Mouse (Mus musculus): Measurements from ENCODE around the gene Plin4. TPM values are rescaled to one million over a fixed set of nuclear protein-coding genes. Genes with fewer than 3 reads are reported as not detected.

The Plin4 gene
- polyA plus RNA-seq, 1 experiment, result not detected

GRCm38 (mm10) chr17:56131814-56132213, 22.2 kb upstream of the Plin4 start:
- no peaks in the 10 kb centered on the region; the same call in 1 of the 2 replicates for H3K36me3 ChIP-seq (ENCODE audit: control insufficient read depth)
- peaks cover 26% of the 10 kb centered on the region for H3K4me1 ChIP-seq (ENCODE audit: control insufficient read depth)
- H3K4me3 ChIP-seq (replicated peaks), result no peak overlapping the region
- no peaks in the 10 kb centered on the region for H3K27me3 ChIP-seq (ENCODE audit: control insufficient read depth)
- TF ChIP-seq GATA1 (IDR thresholded peaks at IDR 0.05; ENCODE audit: low read length), result no peak
- TF ChIP-seq TAL1 (IDR thresholded peaks at IDR 0.05; ENCODE audit: low read length), result no peak
- no peaks in the 10 kb centered on the region for H3K9me3 ChIP-seq (ENCODE audit: control insufficient read depth, low read length)

- TF ChIP-seq TAL1 (IDR thresholded peaks at IDR 0.05; ENCODE audit: low read length), result no peak
- TF ChIP-seq GATA1 (IDR thresholded peaks at IDR 0.05; ENCODE audit: low read length), result no peak
- Histone ChIP-seq H3K9me3 (ENCODE audit: control insufficient read depth, low read length) (no peaks in the 10 kb centered on the region), H3K4me1 (ENCODE audit: control insufficient read depth) (peaks cover 26% of the 10 kb centered on the region)
Measured at GRCm38 (mm10) chr17:56131136-56131535, 21.5 kb upstream of the Plin4 start.

GRCm38 (mm10) chr17:56128246-56128645, 18.6 kb upstream of the Plin4 start:
- no peak overlapping the region for H3K4me3 ChIP-seq (replicated peaks)
- H3K9me3 ChIP-seq (ENCODE audit: control insufficient read depth, low read length), result peaks cover 6% of the 10 kb centered on the region; the same call in 1 of the 2 replicates
- H3K27me3 ChIP-seq (ENCODE audit: control insufficient read depth), result peaks cover 16% of the 10 kb centered on the region
- no peaks in the 10 kb centered on the region; the same call in 1 of the 2 replicates for H3K36me3 ChIP-seq (ENCODE audit: control insufficient read depth)
- peaks cover 10% of the 10 kb centered on the region for H3K4me1 ChIP-seq (ENCODE audit: control insufficient read depth)
- no peak for TF ChIP-seq TAL1 (IDR thresholded peaks at IDR 0.05; ENCODE audit: low read length)
- no peak for TF ChIP-seq GATA1 (IDR thresholded peaks at IDR 0.05; ENCODE audit: low read length)

More at GRCm38 (mm10) chr17:56131136-56131535, 21.5 kb upstream of the Plin4 start:
- H3K27me3 ChIP-seq (ENCODE audit: control insufficient read depth), result no peaks in the 10 kb centered on the region
- no peaks in the 10 kb centered on the region; the same call in 1 of the 2 replicates for H3K36me3 ChIP-seq (ENCODE audit: control insufficient read depth)
- no peak overlapping the region for H3K4me3 ChIP-seq (replicated peaks)

GRCm38 (mm10) chr17:56126175-56126574, 16.6 kb upstream of the Plin4 start:
- H3K27me3 ChIP-seq (ENCODE audit: control insufficient read depth), result peaks cover 36% of the 10 kb centered on the region
- no peaks in the 10 kb centered on the region; the same call in 1 of the 2 replicates for H3K36me3 ChIP-seq (ENCODE audit: control insufficient read depth)
- H3K4me3 ChIP-seq (replicated peaks), result no peak overlapping the region
- H3K4me1 ChIP-seq (ENCODE audit: control insufficient read depth), result peaks cover 4% of the 10 kb centered on the region
- no peak for TF ChIP-seq GATA1 (IDR thresholded peaks at IDR 0.05; ENCODE audit: low read length)
- TF ChIP-seq TAL1 (IDR thresholded peaks at IDR 0.05; ENCODE audit: low read length), result no peak
- peaks cover 19% of the 10 kb centered on the region for H3K9me3 ChIP-seq (ENCODE audit: control insufficient read depth, low read length)

- H3K27me3 ChIP-seq (ENCODE audit: control insufficient read depth), result peaks cover 46% of the 10 kb centered on the region
- H3K9me3 ChIP-seq (ENCODE audit: control insufficient read depth, low read length), result peaks cover 19% of the 10 kb centered on the region
- H3K4me1 ChIP-seq (ENCODE audit: control insufficient read depth), result peaks cover 4% of the 10 kb centered on the region
- no peaks in the 10 kb centered on the region for H3K36me3 ChIP-seq (ENCODE audit: control insufficient read depth)
- TF ChIP-seq TAL1 (IDR thresholded peaks at IDR 0.05; ENCODE audit: low read length) (no peak), GATA1 (IDR thresholded peaks at IDR 0.05; ENCODE audit: low read length) (no peak)
- no peak overlapping the region for H3K4me3 ChIP-seq (replicated peaks)
Measured at GRCm38 (mm10) chr17:56125276-56125630, 15.7 kb upstream of the Plin4 start.

- Histone ChIP-seq H3K4me1 (ENCODE audit: control insufficient read depth) (peaks cover 4% of the 10 kb centered on the region), H3K36me3 (ENCODE audit: control insufficient read depth) (no peaks in the 10 kb centered on the region), H3K9me3 (ENCODE audit: control insufficient read depth, low read length) (peaks cover 19% of the 10 kb centered on the region), H3K27me3 (ENCODE audit: control insufficient read depth) (peaks cover 52% of the 10 kb centered on the region), H3K4me3 (replicated peaks) (peak overlapping the region; percentile 34)
- TF ChIP-seq GATA1 (IDR thresholded peaks at IDR 0.05; ENCODE audit: low read length) (no peak), TAL1 (IDR thresholded peaks at IDR 0.05; ENCODE audit: low read length) (no peak)
Measured at GRCm38 (mm10) chr17:56124377-56125275, 15.0 kb upstream of the Plin4 start.

- Histone ChIP-seq H3K9me3 (ENCODE audit: control insufficient read depth, low read length) (peaks cover 19% of the 10 kb centered on the region), H3K4me1 (ENCODE audit: control insufficient read depth) (peaks cover 4% of the 10 kb centered on the region), H3K36me3 (ENCODE audit: control insufficient read depth) (no peaks in the 10 kb centered on the region), H3K27me3 (ENCODE audit: control insufficient read depth) (peaks cover 60% of the 10 kb centered on the region), H3K4me3 (replicated peaks) (no peak overlapping the region)
- TF ChIP-seq GATA1 (IDR thresholded peaks at IDR 0.05; ENCODE audit: low read length), result no peak
- no peak for TF ChIP-seq TAL1 (IDR thresholded peaks at IDR 0.05; ENCODE audit: low read length)
Measured at GRCm38 (mm10) chr17:56123681-56124340, 14.2 kb upstream of the Plin4 start.

- no peak for TF ChIP-seq TAL1 (IDR thresholded peaks at IDR 0.05; ENCODE audit: low read length)
- peaks cover 66% of the 10 kb centered on the region for H3K27me3 ChIP-seq (ENCODE audit: control insufficient read depth)
- H3K4me3 ChIP-seq (replicated peaks), result no peak overlapping the region
- H3K36me3 ChIP-seq (ENCODE audit: control insufficient read depth), result no peaks in the 10 kb centered on the region
- H3K4me1 ChIP-seq (ENCODE audit: control insufficient read depth), result peaks cover 4% of the 10 kb centered on the region
- peaks cover 19% of the 10 kb centered on the region for H3K9me3 ChIP-seq (ENCODE audit: control insufficient read depth, low read length)
Measured at GRCm38 (mm10) chr17:56123161-56123560, 13.6 kb upstream of the Plin4 start.

GRCm38 (mm10) chr17:56121826-56122225, 12.2 kb upstream of the Plin4 start, which contains the start of gene Lrg1:
Gene Lrg1 (minus strand): TSS chr17:56122001.
- no peak within 1 kb of the TSS for H3K4me3 ChIP-seq (replicated peaks)
- H3K36me3 ChIP-seq (ENCODE audit: control insufficient read depth), result no peaks in the 10 kb centered on the region
- H3K4me1 ChIP-seq (ENCODE audit: control insufficient read depth), result peaks cover 11% of the 10 kb centered on the region
- TF ChIP-seq TAL1 (IDR thresholded peaks at IDR 0.05; ENCODE audit: low read length), result no peak
- no peak for TF ChIP-seq GATA1 (IDR thresholded peaks at IDR 0.05; ENCODE audit: low read length)
- H3K27me3 ChIP-seq (ENCODE audit: control insufficient read depth), result peaks cover 76% of the 10 kb centered on the region
- H3K9me3 ChIP-seq (ENCODE audit: control insufficient read depth, low read length), result peaks cover 19% of the 10 kb centered on the region
